Mouse (Mus musculus) liver, embryonic 11.5 days (tissue): ENCODE data around the gene Klhl7. TPM values are rescaled to one million over a fixed set of nuclear protein-coding genes. Genes with fewer than 3 reads are reported as not detected.

Experiments
- ATAC-seq: fragments of 200-750 bp; cut with Nextera tagmentation; replicated peaks from 2 replicates; pipeline ENCODE4 v1.8.0; 2017; ENCODE audit warnings: moderate number of reproducible peaks, mild to moderate bottlenecking, moderate TSS enrichment, moderate library complexity; ENCODE audit not compliant: low FRiP score
- DNase-seq: peaks from one replicate; pipeline ENCODE4 v3.0.0-alpha.2; 2017; ENCODE audit warnings: low spot score
- H3K27ac ChIP-seq: fragments of 300-500 bp; sonication (generic); 2 replicates; pipeline ENCODE4 v1.5.1; 2014; ENCODE audit warnings: mild to moderate bottlenecking, low read depth, low read length, control low read depth
- H3K27me3 ChIP-seq: fragments of 300-500 bp; sonication (generic); replicated peaks from 2 replicates; pipeline ENCODE4 v1.6.1; 2014; ENCODE audit warnings: low read length, mixed read lengths; ENCODE audit not compliant: control insufficient read depth, insufficient read depth
- H3K36me3 ChIP-seq: fragments of 300-500 bp; sonication (generic); 2 replicates; pipeline ENCODE4 v1.6.1; 2014; ENCODE audit warnings: mild to moderate bottlenecking, low read length, moderate library complexity, mixed read lengths; ENCODE audit not compliant: control insufficient read depth, insufficient read depth
- H3K4me1 ChIP-seq: fragments of 300-500 bp; sonication (generic); replicated peaks from 2 replicates; pipeline ENCODE4 v1.6.1; 2014; ENCODE audit warnings: low read length, mixed read lengths; ENCODE audit not compliant: control insufficient read depth, insufficient read depth
- H3K4me2 ChIP-seq: fragments of 300-500 bp; sonication (generic); 2 replicates; pipeline ENCODE4 v1.6.1; 2014; ENCODE audit warnings: mild to moderate bottlenecking, control low read depth, moderate library complexity
- H3K4me3 ChIP-seq: fragments of 300-500 bp; sonication (generic); 2 replicates; pipeline ENCODE4 v1.5.1; 2014; ENCODE audit warnings: low read depth, low read length, control low read depth
- H3K9ac ChIP-seq: fragments of 300-500 bp; sonication (generic); 2 replicates; pipeline ENCODE4 v1.6.1; 2014; ENCODE audit warnings: low read depth, low read length, control low read depth
- H3K9me3 ChIP-seq: fragments of 300-500 bp; sonication (generic); 2 replicates; pipeline ENCODE4 v1.6.1; 2016; ENCODE audit warnings: low read length, inconsistent platforms, mixed read lengths; ENCODE audit not compliant: control insufficient read depth
- WGBS: fragments of 180-500 bp; shearing (Covaris S2); extraction: QIAGEN DNeasy Blood & Tissue Kit; methylation state at CpG from one replicate; pipeline ENCODE4 v1.1.7; 2014; 5-methylcytosine and 5-hydroxymethylcytosine counted together
- polyA plus RNA-seq: library from polyadenylated mRNA; unstranded; fragments of >200 nt; fragmentation: Nextera tagmentation; extraction: Ambion mirVana; gene quantifications from 2 replicates; pipeline ENCODE4 v1.2.1, GENCODE M21; 2014

Klhl7 gene
- polyA plus RNA-seq, 1 experiment from 2014 or later, result 29.1 TPM

DNA sequence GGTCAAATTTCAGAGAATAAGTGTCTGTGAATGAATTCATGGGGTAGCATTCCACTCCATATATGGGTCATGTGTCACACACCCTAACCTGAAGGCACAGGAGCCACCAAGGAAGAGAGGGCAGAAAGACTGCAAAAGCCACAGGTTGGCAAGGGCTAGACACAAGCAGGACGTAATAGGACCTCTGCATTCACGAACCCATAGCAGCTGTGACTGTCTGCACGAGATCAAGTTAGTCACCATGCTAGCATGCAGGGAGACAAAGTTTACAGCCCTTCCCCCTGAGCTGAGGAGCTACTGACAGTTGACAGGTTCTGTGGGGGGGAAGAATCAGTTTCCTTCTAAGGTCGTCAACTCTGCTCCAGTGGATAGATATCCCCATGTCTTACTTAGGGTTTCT lies 36.9 kb upstream of the Klhl7 start:
- H3K4me2 ChIP-seq, result no peak overlapping the region
- no peaks in the 10 kb centered on the region for H3K4me1 ChIP-seq
- H3K9me3 ChIP-seq, result no peaks in the 10 kb centered on the region
- H3K36me3 ChIP-seq, result no peaks in the 10 kb centered on the region
- no peak overlapping the region for H3K9ac ChIP-seq
- H3K27me3 ChIP-seq, result no peaks in the 10 kb centered on the region
- H3K4me3 ChIP-seq, result no peak overlapping the region
- H3K27ac ChIP-seq, result no peak overlapping the region
- no peak for DNase-seq
- WGBS, result 63% methylated on average over 4 of the region's 4 CpGs
- ATAC-seq, result no peak

- no peaks in the 10 kb centered on the region for H3K9me3 ChIP-seq
- H3K9ac ChIP-seq, result no peak overlapping the region
- H3K4me2 ChIP-seq, result no peak overlapping the region
- no peaks in the 10 kb centered on the region for H3K36me3 ChIP-seq
- DNase-seq (no peak), ATAC-seq (no peak)
- H3K4me3 ChIP-seq, result no peak overlapping the region
- H3K27ac ChIP-seq, result no peak overlapping the region
- 73% methylated on average over 6 of the region's 6 CpGs for WGBS
- H3K4me1 ChIP-seq, result no peaks in the 10 kb centered on the region
- H3K27me3 ChIP-seq, result no peaks in the 10 kb centered on the region
Measured at GRCm38 (mm10) chr5:24068955-24069354, 31.4 kb upstream of the Klhl7 start.

DNA sequence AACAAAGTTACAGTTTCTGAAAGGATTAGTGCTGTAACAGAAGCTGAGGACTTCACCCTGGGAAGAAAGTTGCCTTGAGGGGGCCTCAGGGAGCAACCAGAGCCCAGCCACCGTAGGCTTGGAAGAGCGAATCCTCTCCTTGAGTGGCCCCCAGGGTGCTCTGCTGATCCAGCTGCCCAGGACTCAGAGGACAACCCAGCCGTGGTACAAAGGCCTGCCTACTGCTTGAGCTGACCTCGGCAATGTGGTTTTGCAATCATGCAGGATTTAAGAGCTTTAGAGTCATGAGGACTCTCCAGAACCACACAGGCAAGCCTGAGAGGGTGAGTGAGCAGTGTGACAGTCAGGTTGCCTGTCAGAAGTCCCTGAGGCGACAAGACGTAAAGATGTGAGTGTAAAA lies 28.4 kb upstream of the Klhl7 start:
- Histone ChIP-seq H3K27ac (no peak overlapping the region), H3K4me1 (no peaks in the 10 kb centered on the region), H3K4me2 (no peak overlapping the region), H3K27me3 (no peaks in the 10 kb centered on the region), H3K9me3 (no peaks in the 10 kb centered on the region), H3K4me3 (no peak overlapping the region), H3K9ac (no peak overlapping the region), H3K36me3 (no peaks in the 10 kb centered on the region)
- DNase-seq, result no peak
- WGBS, result 74% methylated on average over 6 of the region's 6 CpGs
- ATAC-seq, result no peak

DNA sequence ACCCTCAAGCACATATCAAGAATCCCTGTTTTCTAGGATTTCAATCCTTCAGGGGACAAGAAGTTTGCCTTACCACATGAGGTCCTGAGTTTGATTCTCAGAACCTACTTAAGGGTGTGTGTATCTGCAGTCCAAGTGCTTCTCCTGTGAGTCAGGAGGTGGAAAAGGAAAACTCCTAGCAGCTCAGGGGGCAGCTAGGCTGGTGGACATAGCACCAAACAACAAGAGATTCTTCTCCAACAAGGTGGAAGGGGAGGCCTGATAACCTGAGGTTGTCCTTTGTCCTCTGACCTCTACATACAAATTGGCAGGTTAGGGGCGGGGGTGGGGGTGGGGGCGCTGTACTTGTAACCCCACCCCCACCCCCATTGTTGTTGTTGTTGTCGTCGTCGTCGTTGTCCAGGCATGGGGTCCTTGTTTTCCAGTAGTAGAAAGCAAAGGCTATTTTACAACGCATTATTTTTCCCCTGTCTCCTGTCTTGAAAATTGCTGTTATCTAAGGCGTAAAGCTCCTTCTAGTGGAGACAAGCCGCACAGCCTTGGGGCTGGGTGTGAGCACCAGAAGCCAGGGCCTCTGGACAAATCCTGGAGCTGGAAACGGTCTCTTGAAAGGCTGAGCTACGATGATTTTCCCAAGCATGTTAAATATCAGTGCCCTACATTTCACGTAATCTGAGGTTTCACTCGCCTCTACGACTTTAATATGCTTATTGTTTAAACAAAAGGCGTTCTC lies 23.3 kb upstream of the Klhl7 start:
- H3K4me1 ChIP-seq, result no peaks in the 10 kb centered on the region
- H3K27me3 ChIP-seq, result no peaks in the 10 kb centered on the region
- no peak overlapping the region for H3K9ac ChIP-seq
- H3K27ac ChIP-seq, result no peak overlapping the region
- no peaks in the 10 kb centered on the region for H3K9me3 ChIP-seq
- peak overlapping the region; percentile 35 for H3K4me3 ChIP-seq
- WGBS, result 5% methylated on average over 14 of the region's 15 CpGs
- H3K36me3 ChIP-seq, result no peaks in the 10 kb centered on the region
- ATAC-seq (peak; percentile 63; the same call in 1 of the 2 replicates), DNase-seq (peak; percentile 51)
- peak overlapping the region; percentile 50 for H3K4me2 ChIP-seq

DNA sequence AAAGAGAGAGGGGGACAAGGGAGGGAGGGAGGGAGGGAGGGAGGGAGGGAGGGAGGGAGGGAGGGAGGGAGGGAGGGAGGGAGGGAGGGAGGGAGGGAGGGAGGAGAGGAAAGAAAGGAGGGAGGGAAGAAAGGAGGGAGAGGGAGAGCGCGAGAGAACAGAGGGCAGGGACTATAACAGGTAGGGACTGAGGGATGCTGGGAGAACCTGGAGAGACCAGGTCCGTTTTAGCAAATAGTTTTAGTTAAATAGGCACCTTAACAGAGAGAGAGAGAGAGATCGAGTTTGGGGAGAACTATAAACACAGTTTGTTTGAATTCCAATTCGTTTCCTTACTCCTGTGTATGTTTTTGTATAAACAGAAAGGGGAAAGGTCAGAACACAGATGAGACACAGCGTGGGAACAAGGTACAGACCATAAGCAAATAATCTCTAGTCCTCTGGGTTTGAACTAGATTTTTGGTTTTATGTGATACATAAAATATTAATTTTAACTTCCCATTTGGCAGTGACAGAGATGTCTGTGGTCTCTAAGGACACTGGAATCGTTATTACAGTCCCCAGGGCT lies 22.6 kb upstream of the Klhl7 start:
- Histone ChIP-seq H3K4me1 (no peaks in the 10 kb centered on the region), H3K36me3 (no peaks in the 10 kb centered on the region), H3K27me3 (no peaks in the 10 kb centered on the region), H3K4me3 (no peak overlapping the region; the same call in 1 of the 2 replicates), H3K4me2 (peak overlapping the region; percentile 50), H3K9ac (no peak overlapping the region), H3K9me3 (no peaks in the 10 kb centered on the region), H3K27ac (no peak overlapping the region)
- ATAC-seq (no peak), DNase-seq (no peak)
- WGBS, result 21% methylated on average over 7 of the region's 7 CpGs

DNA sequence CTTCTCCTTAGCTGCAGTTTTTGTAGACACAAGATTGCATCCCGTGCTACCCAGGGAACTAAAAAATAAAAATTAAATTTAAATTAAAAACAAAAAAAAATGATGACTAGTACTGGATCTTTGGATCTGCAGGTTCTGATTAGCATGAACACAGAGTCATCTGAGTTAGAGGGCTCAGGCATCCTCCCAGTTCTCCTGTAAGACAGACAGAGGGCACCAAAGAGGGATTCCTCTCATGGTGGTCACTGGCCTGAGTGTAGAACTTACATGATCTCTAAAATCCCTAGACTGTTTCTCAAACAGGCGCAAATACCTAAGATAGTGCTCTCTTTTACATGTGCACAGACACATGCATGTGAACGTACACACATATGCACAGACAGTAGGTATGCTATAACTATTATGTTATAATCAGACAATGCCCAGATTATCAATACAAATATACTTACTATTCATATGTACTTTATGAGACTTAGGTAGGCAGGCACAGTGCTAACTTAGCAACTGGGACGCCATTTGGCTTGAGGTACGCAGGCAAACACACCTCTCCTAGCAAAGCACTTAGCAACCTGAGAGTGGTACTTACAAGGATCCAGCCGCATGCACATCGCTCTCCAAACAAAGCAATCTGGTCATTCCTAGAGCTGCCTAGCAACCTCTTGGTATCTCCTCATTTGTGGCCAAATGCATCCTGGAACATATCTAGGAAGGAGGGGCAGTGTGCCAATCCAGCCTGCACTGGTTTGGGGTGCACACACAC lies 21.8 kb upstream of the Klhl7 start:
- Histone ChIP-seq H3K9ac (no peak overlapping the region), H3K4me2 (no peak overlapping the region), H3K4me3 (no peak overlapping the region), H3K27ac (no peak overlapping the region), H3K4me1 (no peaks in the 10 kb centered on the region), H3K9me3 (no peaks in the 10 kb centered on the region), H3K36me3 (no peaks in the 10 kb centered on the region), H3K27me3 (no peaks in the 10 kb centered on the region)
- ATAC-seq (no peak), DNase-seq (no peak)
- WGBS, result 73% methylated on average over 7 of the region's 7 CpGs

- no peak for ATAC-seq
Measured at GRCm38 (mm10) chr5:24080826-24081225, 19.6 kb upstream of the Klhl7 start.

DNA sequence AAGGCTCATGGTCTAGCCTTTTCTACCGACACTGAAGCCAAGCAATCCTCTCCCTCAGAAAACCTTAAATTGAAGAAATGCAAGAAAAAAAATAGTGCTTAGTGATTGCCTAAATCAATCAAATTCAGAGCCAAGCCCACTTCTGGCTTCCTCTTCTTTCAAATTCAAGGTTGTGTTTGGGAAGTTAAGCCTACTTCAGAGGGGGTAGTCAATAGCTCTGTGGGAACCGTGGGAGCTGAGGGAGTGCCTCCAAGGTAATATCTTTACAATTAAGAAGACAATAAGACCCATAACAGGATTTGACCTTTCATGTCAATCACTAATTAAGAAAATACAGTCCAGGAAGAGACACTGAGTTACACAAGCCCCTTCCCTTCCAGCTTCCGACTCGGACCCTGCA lies 15.6 kb upstream of the Klhl7 start:
- 81% methylated on average over 4 of the region's 4 CpGs for WGBS
- Histone ChIP-seq H3K9me3 (no peaks in the 10 kb centered on the region), H3K36me3 (no peaks in the 10 kb centered on the region), H3K27me3 (no peaks in the 10 kb centered on the region), H3K4me1 (no peaks in the 10 kb centered on the region), H3K27ac (no peak overlapping the region), H3K9ac (no peak overlapping the region), H3K4me2 (no peak overlapping the region), H3K4me3 (no peak overlapping the region)
- no peak for DNase-seq
- no peak for ATAC-seq

More at GRCm38 (mm10) chr5:24080826-24081225, 19.6 kb upstream of the Klhl7 start:
- DNase-seq, result no peak
- no peaks in the 10 kb centered on the region for H3K36me3 ChIP-seq
- H3K4me2 ChIP-seq, result no peak overlapping the region
- H3K9ac ChIP-seq, result no peak overlapping the region
- no peak overlapping the region for H3K27ac ChIP-seq
- H3K4me1 ChIP-seq, result no peaks in the 10 kb centered on the region
- no peaks in the 10 kb centered on the region for H3K9me3 ChIP-seq
- WGBS, result 61% methylated on average over 6 of the region's 6 CpGs
- H3K27me3 ChIP-seq, result no peaks in the 10 kb centered on the region
- no peak overlapping the region for H3K4me3 ChIP-seq
